Mouse (Mus musculus) bone marrow, adult 2 months (tissue): ENCODE measurements around the gene Stk16. TPM values are rescaled to one million over a fixed set of nuclear protein-coding genes. Genes with fewer than 3 reads are reported as not detected.

Experiments
- H3K27ac ChIP-seq: fragments of 200-500 bp; 2 replicates; pipeline ENCODE4 v1.5.1; 2012; ENCODE audit warnings: low read depth, mild to moderate bottlenecking, control low read depth, inconsistent platforms, low read length; ENCODE audit not compliant: control insufficient read depth, poor library complexity, insufficient read depth
- H3K4me1 ChIP-seq: fragments of 200-500 bp; 2 replicates; pipeline ENCODE4 v1.6.1; 2011; ENCODE audit warnings: low read length; ENCODE audit not compliant: control insufficient read depth, insufficient read depth
- H3K4me3 ChIP-seq: fragments of 200-500 bp; replicated peaks from 2 replicates; pipeline ENCODE3; 2011; ENCODE audit warnings: mild to moderate bottlenecking, low read depth, low read length, control low read depth; ENCODE audit not compliant: control insufficient read depth
- CTCF ChIP-seq: fragments of 200-500 bp; IDR thresholded peaks from 2 replicates; pipeline ENCODE4 v1.5.1; 2011; ENCODE audit warnings: low read length, control low read depth; ENCODE audit not compliant: control insufficient read depth, insufficient read depth
- POLR2A ChIP-seq: fragments of 200-500 bp; IDR thresholded peaks from 2 replicates; pipeline ENCODE4 v1.6.1; 2011; ENCODE audit warnings: low read depth, mild to moderate bottlenecking, control low read depth, low read length, borderline replicate concordance; ENCODE audit not compliant: control insufficient read depth
- WGBS: fragments of 180-500 bp; shearing (Covaris S2); methylation state at CpG from one replicate; pipeline ENCODE4 v1.1.7; 2018; 5-methylcytosine and 5-hydroxymethylcytosine counted together
- polyA plus RNA-seq: library from polyadenylated mRNA; stranded (reverse); fragments of >200 nt; gene quantifications from 2 replicates; pipeline ENCODE4 v1.2.4, GENCODE M21; 2011; ENCODE audit warnings: low replicate concordance; ENCODE audit not compliant: missing spikeins, insufficient read depth, insufficient read length

Stk16 gene
- polyA plus RNA-seq, 1 experiment, result 168 TPM

DNA sequence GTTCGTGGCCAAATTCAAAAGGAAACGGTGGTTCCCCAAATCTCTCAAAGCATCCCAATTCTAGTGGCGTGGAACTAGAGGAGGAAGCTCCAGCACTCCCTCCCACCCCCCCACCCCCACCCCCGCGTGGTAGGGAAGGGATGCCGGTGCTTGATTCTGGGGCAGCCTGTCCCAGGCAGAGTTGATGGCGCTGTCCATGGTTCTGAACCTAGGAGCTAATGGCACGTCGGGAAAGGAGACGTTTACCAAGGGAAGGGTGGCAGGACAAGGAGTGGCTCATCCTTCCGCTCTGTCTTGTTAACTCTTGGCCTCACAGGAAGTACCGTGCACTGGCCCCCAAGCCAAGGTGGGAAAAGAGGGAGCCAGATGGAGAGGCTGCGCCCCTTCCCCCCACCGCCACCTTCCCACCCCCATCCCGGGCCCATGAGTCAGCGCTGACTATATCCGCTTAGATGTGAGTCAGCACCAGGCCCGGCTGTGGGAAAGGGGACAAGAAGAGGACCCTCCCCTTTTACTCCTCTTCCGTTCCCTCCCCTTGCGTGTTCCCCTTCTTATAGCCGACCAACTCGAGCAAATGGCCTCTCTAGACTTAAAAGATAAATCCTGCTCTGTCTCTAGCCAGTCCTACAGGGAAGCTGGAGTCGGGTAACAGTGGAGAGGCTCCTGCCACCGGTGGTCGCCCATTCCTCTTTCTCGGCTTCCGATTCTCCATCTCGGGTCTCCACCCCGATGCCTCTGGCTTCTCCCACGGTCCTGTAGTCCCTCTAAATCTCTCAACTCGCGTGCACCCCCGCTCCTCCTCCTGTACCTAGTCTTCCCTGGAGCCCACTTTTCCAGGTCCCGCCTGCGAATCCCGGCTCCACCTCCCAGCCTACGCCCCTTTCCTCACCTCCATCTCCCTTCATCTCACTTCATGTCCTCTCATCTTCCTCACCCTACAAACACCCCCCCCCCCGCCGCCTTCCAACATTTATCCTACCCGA lies 52.6 kb downstream of the Stk16 start:
- H3K4me1 ChIP-seq, result no peaks in the 10 kb centered on the region
- no peak overlapping the region for H3K27ac ChIP-seq
- H3K4me3 ChIP-seq, result no peak overlapping the region
- TF ChIP-seq POLR2A (no peak), CTCF (no peak)
- WGBS, result 3% methylated on average over 40 of the region's 40 CpGs

DNA sequence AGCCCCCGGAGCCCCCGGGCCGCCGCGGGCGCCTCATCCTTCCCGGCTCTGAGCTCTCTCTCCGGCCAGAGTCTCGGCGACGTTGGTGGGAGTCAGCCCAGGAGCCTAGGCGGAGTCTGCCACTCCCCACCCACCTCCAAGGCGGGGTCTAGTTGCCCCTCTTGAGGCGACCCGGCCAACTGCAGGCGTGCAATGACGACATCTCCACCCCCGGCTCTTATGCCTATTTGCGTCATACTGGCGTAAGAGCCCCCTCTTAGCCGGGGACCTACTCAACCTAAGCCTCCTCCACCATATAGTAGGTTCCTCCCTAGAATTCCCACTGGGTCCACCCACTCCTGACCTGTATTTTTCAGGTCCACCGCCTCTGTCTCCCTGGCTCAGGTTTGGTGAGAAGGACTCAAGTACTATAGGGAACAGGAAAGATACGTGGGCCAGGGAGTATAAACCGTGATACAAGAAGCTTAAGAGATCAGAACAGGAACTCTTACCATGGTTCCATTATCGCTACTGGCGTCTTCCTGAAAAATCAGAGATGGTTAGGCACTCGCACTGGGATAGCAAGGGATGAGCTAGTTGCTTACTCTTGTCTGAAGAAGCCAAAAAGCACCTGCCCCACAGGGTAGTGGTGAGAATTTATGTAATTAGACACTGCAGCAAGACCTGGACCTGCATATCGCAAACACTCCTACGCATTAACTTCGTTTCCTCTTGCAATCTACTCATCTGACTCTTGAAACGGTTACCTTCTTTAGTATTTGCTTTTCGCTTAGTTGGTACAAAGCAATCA lies 53.6 kb downstream of the Stk16 start, which contains the start of gene Ptprn:
Ptprn (minus strand) TSS at position 412 of the 790 bp plus-strand sequence.
- 14% methylated on average over 32 of the region's 32 CpGs for WGBS
- H3K4me1 ChIP-seq, result no peaks in the 10 kb centered on the region
- H3K4me3 ChIP-seq, result no peak within 1 kb of the TSS
- no peak within 1 kb of the TSS for H3K27ac ChIP-seq
- TF ChIP-seq POLR2A, result no peak
- no peak for TF ChIP-seq CTCF

Other genes with a start within 250 kb of the Stk16 start
- gene Nhej1, start 85.6 kb upstream of the Stk16 start, polyA plus RNA-seq, result 5.6 and 11.6 TPM in 2 replicates
- gene Slc23a3, start 76.9 kb upstream of the Stk16 start, polyA plus RNA-seq, result 1.7 TPM in 1 of 2 replicates, not detected in the other
- 55.3 and 100 TPM in 2 replicates for gene Cnppd1, start 68.1 kb upstream of the Stk16 start, polyA plus RNA-seq
- gene Retreg2, start 68.1 kb upstream of the Stk16 start, polyA plus RNA-seq, result 71.5 and 92.9 TPM in 2 replicates
- gene Zfand2b, start 42.2 kb upstream of the Stk16 start, polyA plus RNA-seq, result 28.5 and 49.8 TPM in 2 replicates
- gene Abcb6, start 30.4 kb upstream of the Stk16 start, polyA plus RNA-seq, result 151 and 182 TPM in 2 replicates
- gene Ankzf1, start 18.7 kb upstream of the Stk16 start, polyA plus RNA-seq, result 16.6 and 27.7 TPM in 2 replicates
- 24.6 and 39.2 TPM in 2 replicates for gene Atg9a, start 18.6 kb upstream of the Stk16 start, polyA plus RNA-seq
- gene Glb1l, start within 50 bp of the Stk16 start, polyA plus RNA-seq, result 23.0 and 43.6 TPM in 2 replicates
- gene Tuba4a, start 9.0 kb downstream of the Stk16 start, polyA plus RNA-seq, result 422 and 591 TPM in 2 replicates
- not detected in 2 replicates for gene A630095N17Rik, start 21.3 kb downstream of the Stk16 start, polyA plus RNA-seq
- gene Dnajb2, start 25.6 kb downstream of the Stk16 start, polyA plus RNA-seq, result 85.8 and 119 TPM in 2 replicates
- gene Ptprn, start 53.7 kb downstream of the Stk16 start, polyA plus RNA-seq, result 1.4 and 4.2 TPM in 2 replicates
- gene Resp18, start 67.6 kb downstream of the Stk16 start, polyA plus RNA-seq, result not detected in 2 replicates
- 9.2 and 21.3 TPM in 2 replicates for gene Dnpep, start 107.2 kb downstream of the Stk16 start, polyA plus RNA-seq
- 2.1 and 8.8 TPM in 2 replicates for gene Des, start 149.5 kb downstream of the Stk16 start, polyA plus RNA-seq
- 18.1 TPM in 2 replicates for gene Speg, start 164.5 kb downstream of the Stk16 start, polyA plus RNA-seq
- 21.8 and 53.9 TPM in 2 replicates for gene Gmppa, start 225.1 kb downstream of the Stk16 start, polyA plus RNA-seq
- gene Asic4, start 239.6 kb downstream of the Stk16 start, polyA plus RNA-seq, result not detected in 2 replicates